Mouse (Mus musculus): ENCODE data around the gene Mars.
"Not testable (repeated sequence)": the region's sequence is repeated elsewhere in the genome, so short reads cannot be mapped to it uniquely, and the experiment has no call there.

Mars gene

DNA sequence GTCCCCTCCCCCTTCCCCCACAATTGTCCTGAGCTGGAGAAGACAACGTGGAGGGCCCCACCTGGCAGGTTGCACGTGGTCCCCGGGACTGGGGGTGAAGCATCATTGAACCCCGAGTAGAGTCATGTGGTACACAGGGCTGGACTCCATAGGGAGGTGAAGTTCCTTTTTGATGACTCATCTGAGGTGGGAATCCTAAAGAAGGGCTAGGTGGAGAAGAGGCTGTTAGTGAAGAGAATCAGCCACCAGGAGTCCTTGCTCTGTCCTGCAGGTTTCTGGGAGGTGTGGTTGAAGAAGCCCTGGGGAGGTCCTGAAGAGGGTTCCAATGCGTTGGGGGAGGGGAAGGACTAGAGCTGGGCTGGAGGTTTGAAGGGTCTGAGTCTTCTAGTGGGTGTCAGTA is 25.4 kb upstream of the Mars start:
- DNase-seq = no peak

- DNase-seq = no peak
Observed at GRCm38 (mm10) chr10:127335271-127335670, 23.7 kb upstream of the Mars start.

DNA sequence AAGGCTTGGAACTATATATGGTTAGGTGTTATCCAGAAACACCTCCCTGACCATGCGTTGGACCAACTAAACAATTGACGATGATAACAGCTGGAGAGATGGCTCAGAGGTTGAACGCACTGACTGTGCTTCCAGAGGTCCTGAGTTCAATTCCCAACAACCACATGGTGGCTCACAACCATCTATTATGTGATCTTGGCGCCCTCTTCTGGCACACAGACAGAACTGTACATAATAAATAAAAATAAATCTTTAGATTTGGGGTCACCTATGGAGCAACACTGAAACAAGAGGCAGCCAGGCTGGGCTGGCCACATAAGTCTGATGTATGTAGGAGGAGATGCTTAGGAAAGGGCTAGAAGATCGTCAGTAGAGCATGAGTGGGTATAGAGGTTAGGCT is 21.6 kb upstream of the Mars start:
- DNase-seq = no peak

GRCm38 (mm10) chr10:127332211-127332874 is 20.8 kb upstream of the Mars start:
- no peak for DNase-seq

- no peak for DNase-seq
Observed at GRCm38 (mm10) chr10:127330212-127330611, 18.6 kb upstream of the Mars start.

- DNase-seq = no peak
Observed at GRCm38 (mm10) chr10:127327461-127328145, 16.0 kb upstream of the Mars start.

GRCm38 (mm10) chr10:127326828-127327227 is 15.2 kb upstream of the Mars start:
- no peak for DNase-seq

DNA sequence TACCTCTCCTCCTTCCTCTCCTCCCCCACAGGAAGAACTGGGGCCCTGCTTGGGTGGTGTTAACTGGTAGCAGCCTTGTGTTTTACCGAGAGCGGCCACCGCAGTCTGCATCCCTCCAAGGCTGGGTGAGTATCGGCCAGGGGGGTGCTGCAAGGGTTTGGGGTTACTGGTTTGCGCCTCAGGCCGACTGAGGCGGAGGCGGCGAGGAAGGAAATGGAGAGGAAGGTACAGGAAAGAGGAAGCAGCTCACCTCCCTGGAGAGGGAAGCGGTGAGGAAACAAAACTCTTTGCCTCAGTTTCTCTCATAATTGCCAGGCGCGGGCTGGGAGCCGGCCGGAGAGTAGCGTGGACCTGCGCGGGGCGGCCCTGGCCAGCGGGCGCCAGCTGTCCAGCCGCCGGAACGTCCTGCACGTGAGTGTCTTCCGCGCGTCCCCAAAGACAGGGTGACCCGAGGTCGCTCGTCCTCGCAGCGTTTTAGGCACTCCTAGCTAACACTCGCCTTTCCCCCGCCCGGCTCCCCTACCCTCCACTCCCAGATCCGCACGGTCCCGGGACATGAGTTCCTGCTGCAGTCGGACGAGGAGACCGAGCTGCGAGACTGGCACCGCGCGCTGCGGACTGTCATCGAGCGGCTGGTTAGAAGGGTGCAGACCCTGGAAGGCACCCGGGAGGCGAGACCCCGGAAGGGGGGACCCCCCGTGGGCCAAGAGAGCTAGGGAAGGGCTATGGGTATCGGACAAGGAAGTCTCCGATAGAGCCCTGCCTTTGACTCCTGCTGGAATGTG is 14.6 kb upstream of the Mars start:
- DNase-seq = no peak

DNA sequence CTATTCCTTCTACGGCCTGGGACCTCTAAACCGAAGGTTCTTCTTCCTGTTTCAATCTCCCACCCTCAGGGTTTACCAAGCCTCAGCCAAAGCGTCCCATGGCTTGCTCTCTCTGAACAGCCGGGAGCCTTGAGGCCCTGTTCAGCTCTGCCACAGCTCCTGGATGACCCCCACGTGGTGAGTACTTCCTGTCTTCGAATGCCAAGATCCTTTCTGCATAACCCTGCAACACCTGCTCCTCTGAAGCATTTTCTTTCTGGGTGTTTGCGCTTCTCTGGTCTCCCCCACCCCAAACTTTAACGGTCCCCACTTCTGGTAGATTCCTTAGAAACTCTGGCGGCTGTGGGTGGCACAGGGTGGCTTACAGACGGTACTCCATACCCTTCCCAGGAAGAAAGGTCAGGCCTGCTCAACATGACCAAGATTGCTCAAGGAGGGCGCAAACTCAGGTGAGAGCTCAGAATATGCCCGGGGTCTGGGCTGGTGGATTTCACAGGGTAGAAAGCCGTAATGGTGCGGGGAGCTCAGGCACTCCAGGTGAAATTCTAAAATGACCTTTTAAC is 13.9 kb upstream of the Mars start:
- DNase-seq = no peak

DNA sequence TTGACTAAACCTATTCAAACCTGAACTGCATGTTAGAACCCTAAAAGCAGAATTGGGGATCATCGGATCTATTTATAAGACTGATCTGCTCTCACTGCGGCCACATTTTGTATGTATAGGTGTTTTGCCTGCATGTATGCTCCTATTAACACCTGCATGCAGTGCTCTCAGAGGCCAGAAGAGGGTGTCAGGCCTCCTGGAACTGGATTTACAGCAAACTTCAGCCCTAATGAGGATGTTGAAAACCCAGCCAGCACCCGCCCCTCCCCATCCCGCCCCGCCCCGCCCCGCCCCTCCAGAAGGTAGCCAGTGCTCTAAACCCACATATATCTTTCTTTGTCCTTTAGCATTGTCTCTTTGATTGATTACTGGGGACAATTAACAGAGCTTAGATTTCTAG is 12.9 kb upstream of the Mars start:
- peak; percentile 67 to 68 for DNase-seq

GRCm38 (mm10) chr10:127323131-127323855 is 11.7 kb upstream of the Mars start:
- peak; percentile 51 to 52 for DNase-seq

- DNase-seq = no peak
Observed at GRCm38 (mm10) chr10:127322669-127323068, 11.1 kb upstream of the Mars start.

DNA sequence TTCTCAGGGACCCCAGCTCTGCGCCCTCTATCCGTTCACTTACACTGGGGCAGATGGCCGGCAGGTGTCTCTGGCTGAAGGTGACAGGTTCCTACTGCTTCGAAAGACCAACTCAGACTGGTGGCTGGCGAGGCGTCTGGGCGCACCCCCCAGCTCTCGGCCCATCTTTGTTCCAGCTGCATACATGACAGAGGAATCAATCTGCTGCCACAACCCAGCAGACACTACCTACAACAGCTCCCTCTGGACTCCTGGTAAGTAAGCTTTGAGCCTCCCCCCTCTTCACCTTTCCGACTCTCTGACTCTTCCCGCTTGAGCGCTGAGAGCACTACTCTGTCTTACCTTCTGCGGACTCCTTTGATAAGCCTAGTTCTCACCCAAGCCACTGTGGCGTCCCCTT is 10.6 kb upstream of the Mars start:
- no peak for DNase-seq

GRCm38 (mm10) chr10:127321621-127322020 is 10.0 kb upstream of the Mars start, which contains the start of gene Arhgap9:
Arhgap9 (plus strand) TSS chr10:127321964.
- DNase-seq = no peak

DNA sequence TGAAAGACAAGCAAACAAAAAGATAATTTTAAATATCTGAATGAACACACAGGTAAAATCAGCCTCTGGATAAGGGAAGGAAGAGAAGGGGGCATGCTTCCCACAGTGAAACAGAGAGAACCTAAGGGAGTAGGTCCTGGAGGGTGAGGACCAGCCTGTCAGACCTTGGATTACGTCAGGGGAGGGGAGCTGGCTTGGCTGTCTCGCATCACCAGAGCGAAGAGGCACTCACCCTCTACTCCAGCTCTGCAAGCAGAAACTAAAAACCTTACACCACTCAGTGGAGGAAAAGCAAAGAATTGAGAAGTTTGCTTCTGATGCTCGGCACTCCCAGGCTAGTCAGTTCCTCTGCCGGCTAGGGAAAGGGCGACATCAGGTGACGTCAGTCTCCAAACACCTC is 8.4 kb upstream of the Mars start:
- no peak for DNase-seq

DNA sequence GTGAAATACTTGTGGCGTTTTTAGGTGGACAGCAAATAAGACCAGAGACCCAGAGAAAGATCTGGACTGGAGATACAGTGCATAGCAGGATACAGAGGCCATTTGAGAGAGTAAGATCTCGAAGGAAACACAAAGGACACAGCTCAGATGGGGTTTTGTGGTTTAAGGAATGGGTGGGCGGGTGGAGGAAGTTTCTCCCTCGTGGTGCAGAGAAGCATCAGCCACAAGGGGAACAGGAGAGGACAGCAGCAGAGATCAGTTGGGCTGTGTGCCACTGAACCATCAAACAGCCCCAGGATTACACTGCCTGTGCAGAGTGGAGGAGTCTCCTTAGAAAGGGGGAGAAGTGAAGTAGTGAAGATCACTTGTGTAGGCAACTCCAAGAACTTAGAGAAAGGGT is 6.4 kb upstream of the Mars start:
- DNase-seq = no peak

GRCm38 (mm10) chr10:127317277-127317676 is 5.7 kb upstream of the Mars start:
- DNase-seq = no peak

DNA sequence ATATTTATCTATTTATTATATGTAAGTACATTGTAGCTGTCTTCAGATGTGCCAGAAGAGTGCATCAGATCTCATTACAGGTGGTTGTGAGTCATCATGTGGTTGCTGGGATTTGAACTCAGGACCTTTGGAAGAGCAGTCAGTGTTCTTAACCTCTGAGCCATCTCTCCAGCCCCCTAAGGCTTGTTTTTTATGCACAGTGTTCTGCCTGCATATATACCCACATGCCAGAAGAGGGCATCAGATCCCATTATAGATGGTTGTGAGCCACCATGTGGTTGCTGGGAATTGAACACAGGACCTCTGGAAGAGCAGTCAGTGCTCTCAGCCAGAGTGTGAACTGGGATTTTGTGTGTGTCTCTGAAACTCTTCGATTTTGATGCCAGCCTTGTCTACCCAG is 3.4 kb upstream of the Mars start:
- DNase-seq = not testable (repeated sequence)

- not testable (repeated sequence) for DNase-seq
Observed at GRCm38 (mm10) chr10:127313516-127313915, 1.9 kb upstream of the Mars start.

- no peak for DNase-seq
Observed at GRCm38 (mm10) chr10:127312858-127313257, 1.3 kb upstream of the Mars start.

- peak; percentile 82 to 89 for DNase-seq
Observed at GRCm38 (mm10) chr10:127312356-127312676, 730 bp upstream of the Mars start.

GRCm38 (mm10) chr10:127310523-127311475 is 787 bp downstream of the Mars start:
- peak in 1 of 2 experiments; percentile 37 for DNase-seq

Data from lung, adult 18-20 months (tissue).